Mouse (Mus musculus) stomach, embryonic 16.5 days (tissue): ENCODE results near the gene Ncoa7. TPM values are rescaled to one million over a fixed set of nuclear protein-coding genes. Genes with fewer than 3 reads are reported as not detected.

Experiments
- ATAC-seq: fragments of 200-750 bp; cut with Nextera tagmentation; 2 replicates; pipeline ENCODE4 v1.8.0; 2017; ENCODE audit warnings: moderate number of reproducible peaks, moderate TSS enrichment; ENCODE audit not compliant: insufficient read depth, low FRiP score
- H3K27ac ChIP-seq: fragments of 300-500 bp; sonication (generic); 2 replicates; pipeline ENCODE4 v1.5.1; 2014; ENCODE audit warnings: low read length
- H3K27me3 ChIP-seq: fragments of 300-500 bp; sonication (generic); 2 replicates; pipeline ENCODE4 v1.6.1; 2014; ENCODE audit warnings: low read length, control low read depth, mixed read lengths; ENCODE audit not compliant: control insufficient read depth, insufficient read depth
- H3K36me3 ChIP-seq: fragments of 300-500 bp; sonication (generic); 2 replicates; pipeline ENCODE4 v1.6.1; 2014; ENCODE audit warnings: low read length; ENCODE audit not compliant: control insufficient read depth, insufficient read depth
- H3K4me1 ChIP-seq: fragments of 300-500 bp; sonication (generic); 2 replicates; pipeline ENCODE4 v1.6.1; 2014; ENCODE audit warnings: low read length, control low read depth, mixed read lengths; ENCODE audit not compliant: control insufficient read depth, insufficient read depth
- H3K4me2 ChIP-seq: fragments of 300-500 bp; sonication (generic); 2 replicates; pipeline ENCODE4 v1.6.1; 2014; ENCODE audit warnings: low read depth, low read length, mixed read lengths
- H3K4me3 ChIP-seq: fragments of 300-500 bp; sonication (generic); replicated peaks from 2 replicates; pipeline ENCODE4 v1.5.1; 2014; ENCODE audit warnings: mild to moderate bottlenecking, low read length
- H3K9ac ChIP-seq: fragments of 300-500 bp; sonication (generic); 2 replicates; pipeline ENCODE4 v1.6.1; 2014; ENCODE audit warnings: low read length
- H3K9me3 ChIP-seq: fragments of 300-500 bp; sonication (generic); replicated peaks from 2 replicates; pipeline ENCODE4 v1.6.1; 2016; ENCODE audit warnings: low read length, control low read depth; ENCODE audit not compliant: control insufficient read depth
- WGBS: fragments of 180-500 bp; shearing (Covaris S2); extraction: QIAGEN DNeasy Blood & Tissue Kit; methylation state at CpG from one replicate; pipeline ENCODE4 v1.1.7; 2014; 5-methylcytosine and 5-hydroxymethylcytosine counted together
- polyA plus RNA-seq: library from polyadenylated mRNA; unstranded; fragments of >200 nt; fragmentation: Nextera tagmentation; extraction: Ambion mirVana; gene quantifications from 2 replicates; pipeline ENCODE4 v1.2.1, GENCODE M21; 2015

The Ncoa7 gene
- polyA plus RNA-seq, 1 experiment from 2014 or later, result 11.9 TPM

DNA sequence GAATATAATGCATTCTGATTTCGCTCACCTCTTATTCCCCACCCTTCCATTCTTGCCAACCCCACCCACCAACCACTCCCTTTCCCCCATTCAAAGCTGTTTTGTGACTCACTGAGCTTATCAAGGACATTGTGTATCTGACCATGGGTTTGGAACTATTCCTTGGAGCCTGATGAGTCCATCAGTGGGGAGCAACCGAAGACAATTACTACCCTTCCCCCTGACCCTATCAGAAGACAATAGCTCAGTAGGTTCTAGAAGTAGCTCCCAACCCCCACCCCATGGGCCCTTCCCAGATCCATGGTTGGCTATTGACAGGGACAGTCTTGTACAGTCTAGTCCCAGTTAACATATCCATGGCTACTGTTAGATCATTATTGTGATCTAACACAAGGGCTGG lies 65.8 kb downstream of the Ncoa7 start:
- ATAC-seq, result no peak
- H3K4me1 ChIP-seq, result no peaks in the 10 kb centered on the region
- no peak overlapping the region for H3K4me3 ChIP-seq
- H3K27ac ChIP-seq, result no peak overlapping the region
- no peak overlapping the region for H3K4me2 ChIP-seq
- H3K27me3 ChIP-seq, result no peaks in the 10 kb centered on the region
- WGBS, result 78% methylated on average over 2 of the region's 2 CpGs
- no peaks in the 10 kb centered on the region for H3K36me3 ChIP-seq
- H3K9ac ChIP-seq, result no peak overlapping the region
- H3K9me3 ChIP-seq, result no peaks in the 10 kb centered on the region

DNA sequence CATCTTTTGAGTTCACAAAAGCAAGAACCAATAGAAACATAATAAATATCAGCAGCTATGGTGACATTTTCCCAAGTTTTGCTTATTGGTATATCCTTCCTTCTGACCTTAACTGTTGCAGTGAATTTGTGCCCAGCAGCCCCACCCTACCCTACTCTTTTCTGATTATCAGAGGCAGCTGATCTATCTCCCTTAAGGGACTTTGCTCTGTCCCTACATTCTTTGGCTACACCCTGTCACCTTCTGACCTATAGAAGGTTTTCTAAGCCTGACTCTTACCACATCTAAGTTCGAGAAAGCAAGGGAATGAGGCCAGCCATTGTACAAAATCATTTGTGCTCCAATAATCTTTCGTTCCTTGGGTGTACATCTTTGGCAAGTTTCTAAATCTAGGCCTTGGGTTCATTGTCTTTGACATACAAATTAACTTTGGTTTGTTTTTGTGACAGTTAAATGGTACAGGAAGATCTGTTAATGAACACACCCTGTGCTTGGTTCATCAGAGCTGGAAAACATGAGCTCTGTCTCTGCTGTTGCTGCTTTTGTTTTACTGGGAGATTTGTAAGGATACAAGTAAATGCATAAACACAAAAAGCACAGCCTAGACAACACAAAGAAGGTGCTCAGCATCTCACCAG lies 69.9 kb downstream of the Ncoa7 start:
- WGBS, result 60% methylated on average over 2 of the region's 2 CpGs
- no peak for ATAC-seq
- 0 out of 2 replicates have a peak, but pooled peaks cover 5% of the 10 kb centered on the region for H3K4me1 ChIP-seq

DNA sequence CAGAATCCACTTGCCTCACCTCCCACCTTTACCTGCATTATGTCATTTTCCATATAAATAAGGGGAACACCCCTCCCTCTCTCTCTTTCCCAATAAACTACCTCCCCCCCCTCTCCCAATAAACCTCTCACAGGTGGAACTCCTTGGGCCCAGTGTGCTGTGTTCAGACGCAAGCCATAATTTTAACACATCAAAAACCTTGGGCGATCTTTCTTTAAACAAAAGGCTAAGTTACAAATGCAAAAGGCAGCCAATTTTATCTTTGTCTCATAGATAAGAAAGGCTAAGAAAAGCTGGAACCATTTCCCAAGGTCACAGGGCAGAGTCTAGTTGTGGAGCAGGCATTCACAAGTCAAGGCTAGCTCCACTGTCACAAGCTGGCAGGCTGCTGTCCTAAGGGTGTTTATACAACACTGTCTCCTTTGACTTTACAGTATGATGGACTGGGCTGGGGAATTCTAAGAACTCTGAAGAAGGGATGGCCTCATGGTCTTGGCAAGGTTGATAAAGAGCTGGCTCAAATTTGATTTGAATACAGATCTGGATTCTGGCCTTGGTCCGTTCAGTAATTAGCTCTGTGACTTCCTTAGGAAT lies 71.7 kb downstream of the Ncoa7 start:
- Histone ChIP-seq H3K27me3 (no peaks in the 10 kb centered on the region), H3K4me2 (no peak overlapping the region), H3K9me3 (no peaks in the 10 kb centered on the region), H3K27ac (no peak overlapping the region), H3K36me3 (no peaks in the 10 kb centered on the region), H3K9ac (no peak overlapping the region), H3K4me3 (no peak overlapping the region), H3K4me1 (0 out of 2 replicates have a peak, but pooled peaks cover 5% of the 10 kb centered on the region)
- no peak for ATAC-seq
- WGBS, result 39% methylated on average over 3 of the region's 3 CpGs

More for the DNA sequence above, 69.9 kb downstream of the Ncoa7 start:
- no peak overlapping the region for H3K27ac ChIP-seq
- no peak overlapping the region for H3K4me3 ChIP-seq
- no peaks in the 10 kb centered on the region for H3K9me3 ChIP-seq
- no peak overlapping the region for H3K9ac ChIP-seq
- no peaks in the 10 kb centered on the region for H3K27me3 ChIP-seq
- no peaks in the 10 kb centered on the region for H3K36me3 ChIP-seq
- no peak overlapping the region for H3K4me2 ChIP-seq

DNA sequence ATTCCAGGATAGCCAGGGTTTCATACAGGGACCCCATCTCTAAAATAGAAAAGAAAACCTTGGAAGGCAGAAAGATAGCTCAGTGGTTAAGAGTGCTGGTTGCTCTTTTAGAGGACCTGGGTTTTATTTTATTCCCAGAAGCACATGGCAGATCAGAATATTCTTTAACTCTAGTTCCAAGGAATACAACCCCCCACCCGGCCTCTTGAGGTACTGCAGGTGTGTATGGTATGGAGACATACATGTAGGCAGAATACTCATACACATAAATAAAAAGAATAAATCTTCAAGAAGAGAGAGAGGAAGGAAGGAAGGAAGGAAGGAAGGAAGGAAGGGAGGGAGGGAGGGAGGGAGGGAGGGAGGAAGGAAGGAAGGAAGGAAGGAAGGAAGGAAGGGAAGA lies 72.3 kb downstream of the Ncoa7 start:
- Histone ChIP-seq H3K27ac (no peak overlapping the region), H3K4me2 (no peak overlapping the region)

DNA sequence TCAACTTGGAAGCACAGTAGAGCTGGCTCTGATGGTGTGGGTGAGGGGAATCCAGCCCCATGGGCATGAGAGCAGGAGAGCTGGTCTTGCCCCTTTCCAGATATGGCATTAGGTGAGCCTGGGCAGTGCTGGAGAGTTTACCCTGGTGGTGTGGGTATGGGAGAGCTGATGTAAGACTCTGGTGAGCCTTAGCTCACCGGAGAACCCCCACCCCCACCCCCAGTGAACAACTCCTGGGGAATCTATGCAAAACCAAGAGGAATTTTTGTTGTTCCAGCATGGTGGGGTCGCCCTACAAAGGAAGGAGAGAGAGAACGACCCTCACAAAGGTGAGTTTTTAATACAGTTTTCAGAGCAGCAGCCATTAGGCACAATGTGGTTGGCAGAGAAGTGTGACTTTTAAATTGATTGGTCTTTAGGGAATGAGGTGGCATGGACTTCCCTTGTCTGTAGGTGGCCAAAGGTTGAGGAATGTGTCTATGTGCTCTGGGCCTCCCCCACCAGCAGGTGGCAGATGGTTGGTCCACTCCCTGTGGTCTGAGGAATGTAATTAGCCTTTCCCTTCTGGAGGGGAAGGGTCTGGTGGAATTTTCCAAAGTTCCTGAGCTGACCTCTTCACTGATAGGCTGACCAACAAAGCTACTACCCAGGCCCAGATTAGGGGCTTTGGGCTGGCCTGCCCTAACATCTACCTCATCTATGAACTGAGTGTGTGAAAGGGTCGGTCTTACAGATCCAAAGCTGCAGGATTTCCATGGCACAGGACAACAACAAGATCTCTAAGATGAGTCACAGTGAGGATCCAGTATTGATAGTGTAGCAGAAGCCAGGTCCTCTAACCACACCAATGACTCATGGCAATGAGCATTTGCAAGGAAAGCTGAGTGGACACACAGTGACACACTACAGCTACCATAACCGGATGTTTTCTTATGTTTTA lies 73.7 kb downstream of the Ncoa7 start:
- H3K4me2 ChIP-seq, result no peak overlapping the region
- H3K9ac ChIP-seq, result no peak overlapping the region
- H3K4me1 ChIP-seq, result 0 out of 2 replicates have a peak, but pooled peaks cover 5% of the 10 kb centered on the region
- H3K27ac ChIP-seq, result no peak overlapping the region
- H3K27me3 ChIP-seq, result no peaks in the 10 kb centered on the region
- H3K4me3 ChIP-seq, result no peak overlapping the region
- no peak for ATAC-seq
- WGBS, result 83% methylated on average over 5 of the region's 5 CpGs
- no peaks in the 10 kb centered on the region for H3K9me3 ChIP-seq
- H3K36me3 ChIP-seq, result no peaks in the 10 kb centered on the region

More for the DNA sequence above, 72.3 kb downstream of the Ncoa7 start:
- H3K4me3 ChIP-seq, result no peak overlapping the region
- H3K9me3 ChIP-seq, result no peaks in the 10 kb centered on the region
- ATAC-seq, result no peak
- H3K9ac ChIP-seq, result no peak overlapping the region
- no peaks in the 10 kb centered on the region for H3K36me3 ChIP-seq
- H3K4me1 ChIP-seq, result 0 out of 2 replicates have a peak, but pooled peaks cover 5% of the 10 kb centered on the region
- 74% methylated on average over 1 of the region's 1 CpGs for WGBS
- no peaks in the 10 kb centered on the region for H3K27me3 ChIP-seq

GRCm38 (mm10) chr10:30723014-30723413 lies 80.1 kb downstream of the Ncoa7 start:
- no peak overlapping the region for H3K27ac ChIP-seq
- no peaks in the 10 kb centered on the region for H3K4me1 ChIP-seq
- no peak overlapping the region for H3K9ac ChIP-seq
- WGBS, result 86% methylated on average over 1 of the region's 1 CpGs
- no peak overlapping the region for H3K4me2 ChIP-seq
- H3K36me3 ChIP-seq, result no peaks in the 10 kb centered on the region
- H3K4me3 ChIP-seq, result no peak overlapping the region
- no peak for ATAC-seq
- no peaks in the 10 kb centered on the region for H3K27me3 ChIP-seq
- no peaks in the 10 kb centered on the region for H3K9me3 ChIP-seq

DNA sequence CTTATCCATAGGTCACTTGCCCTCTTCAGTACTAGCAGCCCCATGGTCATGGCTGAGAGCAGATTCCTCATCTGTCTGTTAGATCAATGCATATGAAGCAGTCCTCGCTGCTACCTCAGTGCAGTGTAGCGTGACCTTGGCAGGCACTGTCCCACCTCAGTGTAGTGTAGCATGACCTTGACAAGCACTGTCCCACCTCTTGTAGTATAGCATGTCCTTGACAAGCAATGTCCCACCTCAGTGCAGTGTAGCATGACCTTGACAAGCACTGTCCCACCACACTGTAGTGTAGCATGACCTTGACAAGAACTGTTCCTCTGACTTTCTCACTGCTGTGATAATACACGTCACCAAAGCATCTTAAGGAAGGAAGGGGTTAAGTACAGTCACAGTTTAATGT lies 82.6 kb downstream of the Ncoa7 start:
- H3K27me3 ChIP-seq, result no peaks in the 10 kb centered on the region
- no peak for ATAC-seq
- H3K36me3 ChIP-seq, result no peaks in the 10 kb centered on the region
- H3K4me3 ChIP-seq, result no peak overlapping the region
- H3K4me1 ChIP-seq, result no peaks in the 10 kb centered on the region
- WGBS, result 90% methylated on average over 3 of the region's 3 CpGs
- H3K27ac ChIP-seq, result no peak overlapping the region
- H3K9me3 ChIP-seq, result no peaks in the 10 kb centered on the region
- H3K9ac ChIP-seq, result no peak overlapping the region
- H3K4me2 ChIP-seq, result no peak overlapping the region

DNA sequence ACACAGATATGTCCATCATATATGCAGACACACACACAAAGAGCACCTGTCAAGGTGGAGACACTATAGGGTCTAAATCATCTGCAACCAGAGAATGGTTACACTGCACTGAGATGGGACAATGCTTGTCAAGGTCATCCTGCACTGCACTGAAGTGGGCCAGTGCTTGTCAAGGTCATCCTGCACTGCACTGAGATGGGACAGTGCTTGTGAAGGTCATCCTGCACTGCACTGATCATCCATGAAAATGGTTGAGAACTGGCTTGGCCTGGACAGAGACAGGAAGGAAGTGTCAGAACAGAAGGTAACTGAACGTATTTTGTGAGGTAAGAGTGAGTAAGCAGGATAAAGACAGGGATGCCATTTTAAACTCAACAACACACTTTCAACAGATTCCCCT lies 83.2 kb downstream of the Ncoa7 start:
- Histone ChIP-seq H3K4me3 (no peak overlapping the region), H3K9me3 (no peaks in the 10 kb centered on the region), H3K27ac (no peak overlapping the region), H3K36me3 (no peaks in the 10 kb centered on the region), H3K4me1 (no peaks in the 10 kb centered on the region), H3K9ac (no peak overlapping the region), H3K4me2 (no peak overlapping the region), H3K27me3 (no peaks in the 10 kb centered on the region)
- no peak for ATAC-seq
- WGBS, result 89% methylated on average over 1 of the region's 1 CpGs
